Mouse (Mus musculus) left cerebral cortex, postnatal 10 days (tissue): ENCODE data around the gene Terb2. TPM values are rescaled to one million over a fixed set of nuclear protein-coding genes. Genes with fewer than 3 reads are reported as not detected.
A peak's percentile ranks its signal among the peaks of the same experiment; 100 is the strongest.
"Not testable (repeated sequence)": the region's sequence is repeated elsewhere in the genome, so short reads cannot be mapped to it uniquely, and the experiment has no call there.

ENCODE experiments used
- DNase-seq, 2 experiments: peaks; one replicate each; pipeline ENCODE4 v3.0.0; 2021 to 2022; ENCODE audit warnings: low spot score in 2 of 2, mixed read lengths in 1 of 2; ENCODE audit errors: extremely low spot score in 1 of 2
- intact Hi-C: fragments of 180-260 bp; cut with DNase I; formaldehyde crosslinking; loops from one replicate; pipeline ENCODE4 v1.15.1; 2025
- total RNA-seq, 2 experiments: library from RNA; stranded (reverse); gene quantifications; 2 replicates each; pipeline ENCODE4 v1.2.3; 2021

Gene Terb2
- total RNA-seq, 2 experiments from 2014 or later: not detected

GRCm38 (mm10) chr2:122158362-122158802 is 27.7 kb upstream of the Terb2 start:
- intact Hi-C loops: loop anchor here (5.0 kb wide), 1 partner anchor 86 kb away; no protein-coding TSS in a partner anchor
- no peak for DNase-seq

- no peak for DNase-seq
- intact Hi-C loops: loop anchor here (5.0 kb wide), 1 partner anchor 87 kb away; no protein-coding TSS in a partner anchor
These were observed 26.4 kb upstream of the Terb2 start for GRCm38 (mm10) chr2:122159667-122160066.

DNA sequence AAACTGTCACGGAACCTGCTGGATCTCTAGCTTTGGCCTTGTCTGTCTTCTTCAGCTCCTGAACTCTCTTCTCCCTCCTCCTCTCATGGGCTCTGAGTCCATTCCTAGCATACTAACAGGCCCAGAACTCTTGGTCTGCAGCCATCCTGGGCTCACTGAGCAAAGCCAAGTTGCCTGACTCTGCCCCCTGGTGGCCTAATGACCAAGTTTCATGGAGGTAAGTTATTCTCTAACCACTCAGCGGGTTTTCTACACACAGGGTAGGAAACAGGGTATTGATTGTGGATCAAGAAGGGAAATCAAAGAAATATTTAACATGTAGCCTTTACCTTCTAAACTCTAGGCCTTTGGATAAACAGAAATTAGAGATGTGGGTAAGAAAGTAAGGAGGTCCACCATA is 25.4 kb upstream of the Terb2 start, which contains the start of gene Trim69:
TSS of gene Trim69 (plus strand) at position 21 of the 400 bp plus-strand sequence.
- intact Hi-C loops: no loop called here
- DNase-seq: peak; percentile 59 to 82

DNA sequence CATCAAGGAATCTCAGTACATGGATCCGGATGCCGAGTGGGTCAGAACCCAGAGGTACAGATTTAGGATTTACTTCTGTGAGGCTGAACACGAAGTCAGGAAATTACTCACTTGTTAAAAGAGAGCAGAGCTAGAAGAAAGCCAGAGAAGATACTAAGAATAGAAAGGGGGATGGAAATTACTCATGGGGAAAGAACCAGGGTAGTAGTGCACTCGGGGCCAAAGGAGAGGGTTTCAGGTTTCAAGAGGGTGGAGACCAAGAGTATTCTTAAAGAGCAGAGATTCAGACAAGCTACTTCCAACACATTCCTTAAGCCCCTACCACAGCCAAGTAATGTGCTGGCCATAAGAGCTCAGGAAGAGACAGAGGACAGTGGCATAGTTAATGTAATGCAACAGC is 24.5 kb upstream of the Terb2 start:
- no peak for DNase-seq
- intact Hi-C loops: no loop called here

DNA sequence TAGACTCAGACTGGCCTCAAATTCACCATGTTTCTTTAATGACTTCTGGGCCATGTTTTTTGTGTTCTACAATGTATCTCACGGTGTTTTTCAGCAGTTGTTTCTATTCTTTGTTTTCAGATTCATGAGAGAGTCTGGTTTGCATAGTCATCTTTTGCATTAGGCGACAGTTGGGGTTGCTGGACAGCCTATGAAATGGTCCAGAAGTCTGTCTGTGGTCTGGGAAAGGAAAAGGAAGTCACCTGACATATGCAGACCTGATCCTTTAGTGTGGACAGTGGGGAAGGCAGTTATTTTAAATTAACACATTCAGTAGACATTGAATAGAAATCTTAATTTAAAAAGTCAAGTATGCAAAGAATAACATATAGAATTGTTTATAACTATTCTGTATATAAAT is 23.5 kb upstream of the Terb2 start:
- intact Hi-C loops: no loop called here
- DNase-seq: no peak

DNA sequence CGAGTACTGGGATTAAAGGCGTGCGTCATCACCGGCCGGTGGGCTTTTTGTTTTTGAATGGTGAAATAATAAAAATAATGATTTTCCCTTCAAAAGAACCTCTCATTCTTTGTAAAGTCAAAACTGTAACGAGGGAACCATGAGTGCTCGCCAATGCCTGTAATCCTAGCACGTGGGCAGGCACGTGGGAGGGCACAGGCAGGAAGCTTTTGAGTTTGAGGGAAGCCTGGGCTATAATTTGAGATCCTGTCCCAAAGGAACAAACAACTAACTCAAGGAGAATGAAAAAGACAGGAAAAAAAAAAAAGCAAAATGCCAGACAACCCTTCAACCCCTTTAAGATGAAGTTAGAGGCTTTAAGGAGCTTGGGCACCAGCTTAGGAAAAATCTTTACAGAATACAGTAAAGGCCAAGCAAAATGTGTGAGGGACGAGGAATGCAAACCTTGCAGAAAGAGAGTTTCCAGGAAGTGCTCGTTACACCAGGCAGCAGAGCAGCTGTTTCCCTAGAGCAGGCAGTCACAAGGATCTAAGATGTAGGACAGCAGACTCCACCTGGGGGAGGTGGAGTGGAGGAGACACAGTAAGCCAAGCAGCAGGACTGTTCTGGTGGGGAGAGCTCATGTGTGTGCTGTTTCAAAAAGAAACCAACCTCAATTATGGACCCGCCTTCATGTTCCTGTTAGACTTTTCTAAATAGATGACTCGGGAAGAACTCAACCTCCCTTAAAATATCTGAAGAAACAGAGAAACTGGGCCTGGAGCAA is 22.5 kb upstream of the Terb2 start:
- no peak for DNase-seq
- intact Hi-C loops: no loop called here

- intact Hi-C loops: no loop called here
- no peak for DNase-seq
These were observed 21.8 kb upstream of the Terb2 start for GRCm38 (mm10) chr2:122164293-122164692.

- no peak for DNase-seq
- intact Hi-C loops: no loop called here
These were observed 14.8 kb upstream of the Terb2 start for GRCm38 (mm10) chr2:122171292-122171691.

- intact Hi-C loops: no loop called here
- DNase-seq: no peak
These were observed 13.9 kb upstream of the Terb2 start for GRCm38 (mm10) chr2:122172188-122172587.

DNA sequence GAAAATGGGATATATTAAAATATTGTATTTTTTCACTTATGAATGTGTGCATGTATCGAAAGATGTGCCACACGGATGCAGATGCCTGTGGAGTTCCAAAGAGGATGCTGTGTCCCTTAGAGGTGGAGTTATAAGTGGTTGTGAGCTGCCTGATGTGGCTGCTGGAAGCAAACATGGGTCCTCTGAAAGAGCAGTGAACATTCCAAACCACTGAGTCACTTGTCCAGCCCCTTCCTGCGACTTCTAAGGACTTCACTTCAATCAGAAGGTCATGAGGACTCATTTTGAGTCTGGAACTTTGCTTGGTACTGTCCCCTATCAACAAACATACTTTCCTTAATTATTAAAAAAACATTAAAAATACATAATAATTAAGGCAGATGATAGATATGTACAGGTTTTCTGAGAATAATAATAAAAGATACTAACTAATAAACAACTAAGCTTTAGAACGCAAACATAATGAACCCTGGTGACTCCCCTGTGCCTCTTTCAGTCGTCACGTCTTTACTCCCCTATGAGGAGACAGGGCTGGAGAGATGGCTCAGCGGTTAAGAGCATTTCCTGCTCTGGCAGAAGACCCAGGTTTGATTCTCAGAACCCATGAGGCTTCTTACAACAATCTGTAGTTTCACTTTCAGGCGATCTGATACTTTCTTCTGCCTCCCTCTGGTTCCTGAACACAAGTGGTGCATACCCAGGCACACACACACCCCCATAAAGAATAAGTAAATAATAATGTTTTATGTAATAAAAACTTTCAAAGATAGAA is 5.8 kb upstream of the Terb2 start:
- intact Hi-C loops: no loop called here
- DNase-seq: no peak

GRCm38 (mm10) chr2:122185086-122185485 is 986 bp upstream of the Terb2 start:
- no peak for DNase-seq
- intact Hi-C loops: no loop called here

DNA sequence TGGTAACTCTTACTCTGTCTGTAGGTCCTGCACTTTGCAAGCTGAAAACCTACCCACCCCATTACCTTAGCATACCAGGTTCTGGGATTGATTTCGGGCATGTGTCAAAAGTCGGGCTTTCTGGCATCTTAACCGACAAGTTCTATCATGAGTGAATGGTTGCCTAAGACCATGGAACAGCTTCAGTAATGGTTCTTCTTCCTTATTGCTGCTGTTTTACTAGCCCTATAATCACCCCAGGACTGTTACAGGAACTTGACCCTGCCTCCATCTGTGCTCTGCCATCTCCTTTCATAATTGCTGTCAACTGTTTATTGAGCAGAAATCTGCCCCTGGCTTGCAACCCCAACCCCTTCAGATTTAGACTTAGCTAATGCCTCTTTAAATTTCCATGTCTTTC is 679 bp downstream of the Terb2 start:
- intact Hi-C loops: no loop called here
- no peak for DNase-seq

GRCm38 (mm10) chr2:122191849-122192248 is 5.8 kb downstream of the Terb2 start:
- intact Hi-C loops: loop anchor here (5.0 to 10.0 kb wide), 3 partner anchors 110 to 433 kb away; no protein-coding TSS in a partner anchor
- no peak for DNase-seq

DNA sequence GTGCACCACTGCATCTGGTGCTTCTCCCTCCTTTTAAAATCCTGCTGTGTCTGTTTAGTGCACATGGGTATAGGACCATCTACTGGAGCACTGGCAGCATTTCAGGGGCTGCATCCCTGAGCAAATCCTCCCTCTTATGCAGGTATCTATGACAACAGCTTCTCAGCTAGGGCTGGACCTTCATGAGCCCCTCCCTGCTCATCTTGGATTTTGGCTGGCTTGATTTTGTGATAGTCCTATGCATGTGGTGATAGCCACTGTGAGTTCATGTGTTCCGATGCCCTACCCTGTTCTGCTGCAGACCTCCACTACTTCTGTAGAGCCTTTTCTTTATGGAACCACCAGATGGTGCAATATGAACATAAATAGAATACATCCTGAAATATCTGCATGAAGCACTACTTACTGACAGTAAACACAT is 8.4 kb downstream of the Terb2 start:
- DNase-seq: peak; percentile 27 to 50
- intact Hi-C loops: loop anchor here (2.0 to 10.0 kb wide), 4 partner anchors 48 to 430 kb away; no protein-coding TSS in a partner anchor

- DNase-seq: no peak
- intact Hi-C loops: no loop called here
These were observed 15.4 kb downstream of the Terb2 start for GRCm38 (mm10) chr2:122201501-122201900.

- DNase-seq: no peak
- intact Hi-C loops: no loop called here
These were observed 20.5 kb downstream of the Terb2 start for GRCm38 (mm10) chr2:122206440-122207107.

- no peak for DNase-seq
- intact Hi-C loops: no loop called here
These were observed 24.6 kb downstream of the Terb2 start for GRCm38 (mm10) chr2:122210534-122211228.

DNA sequence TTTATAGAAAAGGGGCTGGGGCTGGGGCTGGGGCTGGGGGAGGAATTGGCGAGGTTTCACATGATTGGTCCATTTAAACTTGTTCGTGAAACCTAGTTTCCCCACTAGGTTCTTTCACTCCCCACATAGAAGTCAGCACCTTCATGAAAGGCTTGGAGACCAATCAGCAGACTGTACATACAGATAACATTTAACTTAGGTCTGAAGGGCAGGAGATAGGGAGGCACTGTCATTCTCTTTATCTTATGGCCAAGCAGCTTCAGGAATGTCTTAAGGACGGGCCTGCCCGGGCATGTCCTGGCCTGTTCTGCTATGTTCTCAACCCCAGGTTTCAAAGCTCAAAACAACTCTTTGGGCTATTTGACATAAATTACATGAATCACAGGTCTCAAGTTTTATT is 31.0 kb downstream of the Terb2 start:
- intact Hi-C loops, DNase-seq: not testable (repeated sequence)

- no peak for DNase-seq
- intact Hi-C loops: no loop called here
These were observed 32.2 kb downstream of the Terb2 start for GRCm38 (mm10) chr2:122218234-122218633.
